Mouse (Mus musculus): ENCODE measurements around the gene Srcin1.

Srcin1 gene

GRCm38 (mm10) chr11:97531381-97532260, 44.4 kb downstream of the Srcin1 start:
- peak; percentile 86 for DNase-seq

DNA sequence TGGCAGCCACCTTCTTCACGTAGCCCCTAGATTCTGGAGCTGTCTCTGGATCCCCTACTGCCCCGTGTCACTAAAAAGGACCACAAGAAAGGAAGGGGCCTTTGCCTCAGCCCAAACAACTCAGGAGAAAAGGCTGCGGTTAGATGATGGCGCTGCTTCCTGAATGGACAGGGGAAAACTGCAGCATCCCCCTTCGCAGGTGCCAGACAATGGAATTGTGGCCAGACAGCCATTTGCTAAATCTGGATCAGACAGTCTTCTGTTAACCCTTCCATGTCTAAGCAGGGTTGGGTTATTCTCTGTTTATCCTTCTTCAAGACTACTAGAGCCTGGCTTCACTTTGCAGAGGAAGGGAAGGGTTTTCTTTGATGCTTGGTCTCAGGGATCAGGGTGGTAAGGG, 45.0 kb downstream of the Srcin1 start:
- DNase-seq = no peak

- no peak for DNase-seq
Measured at GRCm38 (mm10) chr11:97530069-97530468, 45.9 kb downstream of the Srcin1 start.

DNA sequence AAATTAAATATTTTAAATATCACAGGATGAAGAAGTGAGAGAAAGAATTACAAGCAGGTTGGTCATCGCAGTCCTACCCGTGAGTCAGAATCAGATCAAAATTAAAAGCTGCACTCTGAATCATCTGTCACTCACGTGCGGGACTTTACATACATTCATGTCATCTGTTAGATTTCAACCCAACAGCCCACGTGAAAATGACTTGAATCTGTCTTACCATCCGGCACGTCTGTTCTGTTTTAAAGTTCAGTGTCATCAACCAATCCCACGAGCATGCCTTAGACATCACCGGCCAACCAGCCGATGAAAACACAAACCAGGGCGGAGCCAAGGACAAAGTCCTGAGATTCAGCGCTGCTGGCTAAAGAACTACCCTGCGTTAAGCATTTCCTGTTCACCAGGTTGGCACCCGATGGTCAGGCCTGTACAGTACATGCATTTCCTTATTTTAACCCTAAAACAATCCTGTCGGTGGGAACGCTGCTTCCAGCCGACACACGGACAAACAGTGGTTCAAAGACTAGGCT, 47.6 kb downstream of the Srcin1 start:
- DNase-seq = no peak

- DNase-seq = no peak
Measured at GRCm38 (mm10) chr11:97525313-97525712, 50.7 kb downstream of the Srcin1 start.

- no peak for DNase-seq
Measured at GRCm38 (mm10) chr11:97524306-97524705, 51.7 kb downstream of the Srcin1 start.

GRCm38 (mm10) chr11:97523827-97524261, 52.1 kb downstream of the Srcin1 start:
- no peak for DNase-seq

GRCm38 (mm10) chr11:97523107-97523506, 52.9 kb downstream of the Srcin1 start:
- DNase-seq = no peak

GRCm38 (mm10) chr11:97521741-97522474, 54.1 kb downstream of the Srcin1 start:
- DNase-seq = no peak

- DNase-seq = no peak
Measured at GRCm38 (mm10) chr11:97520541-97520940, 55.4 kb downstream of the Srcin1 start.

GRCm38 (mm10) chr11:97513066-97513465, 62.9 kb downstream of the Srcin1 start:
- no peak for DNase-seq

GRCm38 (mm10) chr11:97512511-97512910, 63.5 kb downstream of the Srcin1 start:
- DNase-seq = no peak

- peak; percentile 66 for DNase-seq
Measured at GRCm38 (mm10) chr11:97511661-97512369, 64.2 kb downstream of the Srcin1 start.

DNA sequence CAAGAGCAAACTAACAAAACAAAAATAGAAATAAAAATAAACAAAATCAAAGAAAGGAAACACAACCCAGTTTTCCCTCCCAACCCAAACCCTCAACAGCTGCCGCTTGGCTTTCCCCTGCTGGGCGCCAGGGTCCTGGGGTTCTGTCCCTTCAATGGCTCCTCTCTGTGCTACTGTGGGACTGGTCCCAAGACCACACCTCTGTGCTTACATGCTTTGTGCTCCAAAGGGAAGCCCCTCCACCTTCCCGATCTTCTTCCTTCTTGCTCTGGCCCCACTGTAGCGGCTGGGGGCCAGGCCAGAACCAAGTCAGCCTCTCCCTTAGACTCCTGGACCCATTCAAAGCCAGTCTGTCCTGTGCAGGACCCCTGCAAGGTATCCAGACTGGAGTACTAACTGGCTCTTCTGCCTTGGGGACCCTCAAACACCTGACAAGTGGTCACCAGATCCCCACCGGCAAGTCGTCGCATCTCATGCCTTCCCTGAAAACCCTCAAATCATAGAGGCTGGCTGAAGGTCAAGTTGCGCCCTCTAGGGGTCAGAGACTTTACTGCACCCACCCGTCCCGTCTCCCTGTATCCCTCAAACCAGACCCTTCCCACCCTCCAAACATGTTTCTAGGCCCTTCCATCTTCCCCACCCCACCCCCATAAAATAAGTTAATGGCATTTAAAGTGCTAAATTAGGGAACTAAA, 64.9 kb downstream of the Srcin1 start:
- peak; percentile 74 for DNase-seq

DNA sequence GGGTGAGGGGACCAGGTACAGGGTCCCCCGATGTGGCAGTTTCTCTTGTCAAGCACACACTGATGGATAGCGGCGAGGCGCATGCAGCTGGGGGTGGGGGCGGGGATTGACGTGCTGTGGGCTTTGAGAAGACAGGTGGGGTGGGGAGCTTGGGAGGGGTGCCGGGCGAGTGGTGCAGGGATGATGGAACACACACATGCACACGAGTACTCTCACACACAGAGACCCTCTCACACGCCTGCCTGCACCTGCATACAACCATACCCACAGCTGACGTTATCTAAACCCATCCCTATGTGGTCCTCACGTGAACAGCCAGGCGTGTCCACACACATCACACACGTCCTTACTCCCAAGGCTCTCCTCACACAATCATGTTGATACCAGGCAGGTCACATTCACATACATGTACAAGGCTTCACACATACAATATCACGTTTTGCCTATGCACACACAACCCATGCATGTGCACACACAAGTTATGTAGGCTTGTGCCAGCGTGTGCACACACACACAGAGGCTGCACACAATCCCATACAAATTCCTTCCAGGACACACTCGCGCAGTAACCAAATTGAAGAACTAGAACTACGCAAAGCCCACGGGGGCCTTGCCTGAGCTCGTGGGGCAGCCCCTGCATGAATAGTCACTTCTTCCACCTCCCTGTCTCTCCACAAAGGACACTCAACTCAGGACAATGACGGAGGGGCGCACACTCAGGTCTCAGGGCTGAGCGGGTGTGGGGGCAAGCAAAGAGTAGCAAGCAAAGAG, 66.1 kb downstream of the Srcin1 start:
- DNase-seq = no peak

DNA sequence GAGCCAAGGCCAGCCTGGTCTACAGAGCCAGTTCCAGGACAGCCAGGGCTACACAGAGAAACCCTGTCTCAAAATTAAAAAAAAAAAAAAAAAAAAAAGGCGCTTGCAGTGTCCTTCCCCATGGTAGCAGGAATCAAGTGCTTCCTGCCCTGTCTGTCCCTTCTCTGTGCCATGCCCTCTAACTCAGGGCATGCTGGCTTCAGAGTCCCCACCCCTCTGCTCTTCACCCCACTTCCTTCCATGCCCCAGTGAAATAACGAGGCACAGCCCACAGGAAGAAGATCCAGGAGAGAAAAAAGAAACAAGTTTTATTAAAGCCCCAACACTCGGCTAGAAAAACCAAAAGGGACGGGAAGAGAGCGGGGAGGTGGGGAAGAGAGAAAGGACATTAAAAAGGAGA, 66.9 kb downstream of the Srcin1 start:
- no peak for DNase-seq

DNA sequence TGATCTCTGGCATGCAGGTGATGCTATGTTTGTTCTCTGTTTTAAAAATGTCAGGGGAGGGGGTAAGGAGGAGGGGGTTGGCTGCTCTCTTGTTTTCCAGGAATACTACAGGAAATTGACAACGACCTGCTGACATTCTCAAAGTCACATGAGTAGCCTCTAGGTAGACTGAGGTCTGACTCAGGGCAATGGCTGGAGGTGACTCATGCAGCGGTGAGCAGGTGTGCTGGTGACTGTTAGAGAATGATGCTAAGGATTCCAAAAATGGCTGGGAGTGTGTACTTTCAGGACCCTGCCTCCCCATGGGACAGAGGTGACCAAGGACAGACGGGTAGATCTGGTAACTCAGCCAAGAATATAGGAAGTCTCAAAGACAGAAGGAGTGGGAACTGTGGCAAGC, 67.8 kb downstream of the Srcin1 start:
- no peak for DNase-seq

GRCm38 (mm10) chr11:97506331-97506730, 69.7 kb downstream of the Srcin1 start:
- DNase-seq = no peak

DNA sequence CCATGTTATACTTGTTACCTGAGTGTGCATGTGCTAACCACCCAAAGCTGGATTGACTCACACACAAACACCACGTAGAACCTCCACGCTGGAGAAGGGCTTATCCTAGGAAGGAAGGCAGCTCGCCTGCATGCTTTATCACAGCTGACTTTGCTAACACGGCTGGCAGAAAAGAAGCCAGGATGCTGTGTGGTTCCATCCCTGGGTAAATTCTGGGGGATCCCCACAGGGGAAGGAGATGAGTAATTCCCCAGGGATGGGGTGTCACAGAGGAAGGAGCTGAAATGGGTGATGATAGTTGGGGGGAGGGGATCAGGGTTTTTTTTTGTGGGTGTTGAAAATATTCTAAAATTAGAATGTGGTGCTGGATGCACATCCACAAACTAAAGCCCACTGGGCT, 70.2 kb downstream of the Srcin1 start:
- DNase-seq = no peak

- DNase-seq = no peak
Measured at GRCm38 (mm10) chr11:97502846-97503245, 73.1 kb downstream of the Srcin1 start.

GRCm38 (mm10) chr11:97502383-97502782, 73.6 kb downstream of the Srcin1 start:
- no peak for DNase-seq

Data from liver (tissue).